Mouse (Mus musculus) kidney, adult 8-10 months (tissue): ENCODE measurements at regions not wholly inside any gene's neighbourhood (a gene's known extent, or its start where the extent isn't known, plus 50 kb on each side); places are given as distances from the start of the nearest gene placed in this dataset.

Source experiments
- DNase-seq, 2 experiments: peaks; one replicate each; pipeline ENCODE4 v3.0.0; 2022

DNA sequence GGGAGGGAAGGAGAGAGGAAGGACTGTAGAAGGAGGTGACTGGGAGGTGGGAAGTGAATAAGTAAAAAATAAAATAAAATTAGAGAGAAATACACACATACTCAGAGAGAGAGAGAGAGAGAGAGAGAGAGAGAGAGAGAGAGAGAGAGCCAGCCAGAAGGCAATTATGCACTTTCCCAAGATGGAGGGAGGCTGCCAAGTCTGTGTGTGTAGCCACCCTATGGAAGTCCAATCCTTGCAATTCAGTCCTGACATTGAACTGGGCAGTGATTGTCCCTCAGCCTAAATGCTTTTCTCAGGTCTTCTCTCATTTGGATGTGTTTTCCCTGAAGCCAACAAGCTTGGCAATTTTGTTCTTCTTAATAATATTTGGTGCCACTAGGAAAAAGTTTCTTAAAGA lies 197.3 kb upstream of the Mctp2 start:
- no peak for DNase-seq

DNA sequence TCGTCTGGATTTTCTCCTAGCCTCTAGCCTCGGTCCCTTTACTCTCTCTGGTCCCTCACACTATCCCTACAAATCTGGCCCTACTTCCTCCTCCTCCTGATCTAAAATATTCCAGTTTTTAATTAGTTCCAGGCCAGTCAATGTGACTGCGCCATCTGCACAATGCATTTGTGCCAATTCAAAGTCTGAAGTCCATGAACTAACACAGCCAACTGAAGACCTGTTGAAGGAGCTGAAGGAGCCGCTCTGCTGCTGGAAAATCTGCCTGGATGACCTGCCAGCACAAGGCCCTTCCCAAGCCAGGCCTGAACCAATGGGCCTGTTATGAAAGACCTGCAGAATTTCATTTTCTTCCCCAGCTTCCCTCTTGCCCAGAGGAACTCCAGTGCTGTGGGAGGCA lies 197.9 kb upstream of the Mctp2 start:
- peak; percentile 66 to 79 for DNase-seq

DNA sequence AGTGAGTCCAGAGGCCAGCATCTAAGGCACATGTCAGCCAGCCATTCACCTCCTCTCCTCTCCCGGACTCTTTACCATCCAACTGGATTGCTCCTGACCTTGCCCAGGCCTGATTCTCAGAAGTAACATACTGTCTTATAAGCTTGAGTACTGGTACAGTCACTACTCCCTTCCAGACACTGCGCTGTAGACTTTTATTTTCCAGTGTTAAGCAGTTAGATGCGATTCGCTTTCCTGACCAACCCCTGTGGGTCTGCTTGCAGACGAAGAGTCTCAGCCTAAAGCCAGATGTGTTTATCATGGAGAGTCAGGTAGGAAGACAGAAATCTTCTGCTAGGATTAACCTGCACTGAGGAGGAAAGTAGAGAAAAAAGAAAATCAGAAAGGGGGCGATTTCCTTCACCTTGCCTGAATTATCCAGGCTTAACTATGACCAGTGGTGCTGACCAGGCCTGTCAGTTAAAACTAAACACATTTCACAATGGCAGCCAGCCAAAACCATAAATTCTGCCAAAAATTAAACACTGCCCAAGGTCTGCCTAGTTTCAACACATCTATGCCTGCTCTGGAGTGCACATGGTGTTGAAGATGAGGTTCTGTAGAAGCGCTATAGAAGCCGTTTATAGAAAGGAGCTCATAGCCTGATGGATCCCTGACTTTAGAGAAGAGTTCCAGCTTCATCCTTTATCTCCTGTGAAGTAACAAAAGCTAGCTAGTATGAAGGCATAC lies 199.5 kb upstream of the Mctp2 start:
- DNase-seq = peak; percentile 64 to 66

GRCm38 (mm10) chr7:72507946-72508345 lies 201.5 kb upstream of the Mctp2 start:
- DNase-seq = no peak

DNA sequence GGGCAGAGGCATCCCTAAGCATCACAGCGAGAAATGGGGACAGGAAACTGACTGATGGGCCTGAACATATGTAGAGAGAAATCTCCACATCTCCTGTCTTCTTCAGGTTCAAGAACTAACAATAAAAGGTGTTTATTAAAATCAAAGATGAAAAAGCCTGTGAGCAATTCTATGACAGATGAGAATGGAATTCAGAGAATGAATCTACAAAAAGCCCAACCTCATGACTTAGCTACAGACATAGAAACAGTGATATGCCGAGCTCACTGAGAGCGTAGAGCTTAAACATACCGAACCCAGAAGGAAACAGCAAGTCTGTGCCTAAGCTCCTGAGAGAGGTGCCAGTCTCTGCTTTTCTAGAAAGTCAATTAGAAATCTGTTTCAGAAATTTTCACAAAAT lies 203.7 kb upstream of the Mctp2 start:
- DNase-seq = no peak

DNA sequence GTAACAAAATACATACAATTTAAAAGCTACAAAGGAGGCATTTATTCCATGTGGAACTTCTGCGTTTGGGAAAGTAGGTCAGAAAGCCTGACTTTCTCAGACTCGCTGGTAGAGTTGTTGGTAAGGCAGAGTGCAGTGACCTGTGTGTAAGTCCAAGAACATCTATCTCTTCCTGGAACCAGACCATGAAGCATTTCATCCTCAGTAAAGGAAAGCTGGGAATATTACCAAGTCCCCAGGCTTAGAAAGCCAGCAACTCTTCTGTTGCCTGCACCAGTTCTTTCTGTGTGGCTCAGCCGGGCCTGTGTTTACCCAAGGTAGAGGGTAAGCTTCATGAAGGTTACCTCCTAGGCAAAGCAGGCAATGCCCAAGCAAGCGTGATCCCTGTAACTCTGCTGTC lies 207.0 kb upstream of the Mctp2 start:
- DNase-seq = no peak

- no peak for DNase-seq
These were observed 208.4 kb upstream of the Mctp2 start for GRCm38 (mm10) chr7:72514851-72515250.

DNA sequence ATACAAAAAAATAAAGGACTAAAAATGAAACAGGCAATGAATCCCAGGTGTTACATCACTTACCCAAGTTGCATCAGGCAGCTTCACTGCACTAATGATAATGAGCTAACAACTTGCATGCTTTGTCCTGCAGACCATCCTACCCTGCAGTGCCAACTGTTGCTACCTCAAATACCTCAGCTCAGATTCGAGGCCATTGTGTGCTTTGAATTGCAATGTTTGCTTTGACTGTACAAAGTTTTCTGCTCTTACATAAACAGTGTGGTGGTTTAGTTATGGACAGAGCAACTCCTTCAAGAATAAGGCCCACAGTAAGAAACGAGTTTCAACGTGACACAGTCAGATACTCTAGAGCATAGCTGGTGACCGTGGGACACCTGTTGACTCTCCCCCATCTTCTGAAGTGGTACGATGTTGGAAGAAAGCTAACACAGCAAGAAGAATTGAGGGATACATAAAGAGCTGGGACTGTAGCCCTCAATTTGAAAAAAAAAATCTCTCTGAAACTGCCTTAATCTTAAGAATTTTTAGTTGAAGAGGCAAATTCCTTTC lies 212.1 kb upstream of the Mctp2 start:
- DNase-seq = no peak

GRCm38 (mm10) chr7:72519359-72520115 lies 213.1 kb upstream of the Mctp2 start:
- DNase-seq = no peak

DNA sequence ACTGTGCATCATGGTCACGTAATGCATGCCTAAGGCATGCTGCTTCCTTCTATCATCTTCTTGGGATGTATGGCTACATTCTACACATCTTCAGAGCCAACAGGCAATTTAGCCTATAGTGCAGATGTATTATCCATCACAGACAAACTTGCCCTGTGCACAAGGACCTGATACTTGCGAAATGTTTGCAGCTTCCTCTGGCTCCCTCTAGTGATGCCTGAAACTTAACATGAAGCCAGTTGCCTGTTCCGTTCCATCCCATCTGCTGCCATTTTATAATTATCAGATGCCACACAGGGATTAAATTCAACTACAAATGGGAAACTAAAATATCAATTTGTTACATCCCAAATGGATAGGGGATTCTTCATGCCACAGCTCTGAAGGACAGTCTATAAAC lies 222.5 kb upstream of the Mctp2 start:
- peak in 1 of 2 experiments; percentile 17 for DNase-seq

GRCm38 (mm10) chr7:72538288-72538687 lies 231.9 kb upstream of the Mctp2 start:
- no peak for DNase-seq

DNA sequence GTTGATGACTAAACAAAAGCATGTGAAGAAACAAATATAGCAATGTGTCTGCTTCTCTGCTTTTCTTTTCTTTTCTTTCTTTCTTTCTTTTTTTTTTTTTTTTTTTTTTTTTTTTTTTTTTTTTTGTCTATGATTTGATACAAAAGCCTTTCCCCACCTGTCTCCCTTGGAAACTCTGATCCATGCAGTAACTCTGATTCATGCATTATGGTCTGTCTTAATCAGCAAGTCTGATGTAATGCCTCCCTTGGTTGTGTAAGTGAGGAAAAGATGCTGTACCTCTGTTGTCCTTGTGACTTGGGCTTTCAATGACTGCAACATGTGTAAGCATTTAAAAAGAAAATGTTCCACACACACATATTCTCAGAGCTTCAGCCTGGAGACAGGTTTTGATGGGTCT lies 233.5 kb upstream of the Mctp2 start:
- DNase-seq = no peak

- DNase-seq = no peak
These were observed 235.4 kb upstream of the Mctp2 start for GRCm38 (mm10) chr7:72541521-72542478.

- DNase-seq = no peak
These were observed 237.1 kb upstream of the Mctp2 start for GRCm38 (mm10) chr7:72543501-72543900.

- peak; percentile 48 to 55 for DNase-seq
These were observed 237.5 kb upstream of the Mctp2 start for GRCm38 (mm10) chr7:72543946-72544345.

- no peak for DNase-seq
These were observed 261.0 kb upstream of the Mctp2 start for GRCm38 (mm10) chr7:72567378-72567777.

GRCm38 (mm10) chr7:72569177-72569576 lies 262.8 kb upstream of the Mctp2 start:
- DNase-seq = no peak

GRCm38 (mm10) chr7:72574316-72574715 lies 267.9 kb upstream of the Mctp2 start:
- DNase-seq = no peak

- no peak for DNase-seq
These were observed 278.0 kb upstream of the Mctp2 start for GRCm38 (mm10) chr7:72584427-72584826.

DNA sequence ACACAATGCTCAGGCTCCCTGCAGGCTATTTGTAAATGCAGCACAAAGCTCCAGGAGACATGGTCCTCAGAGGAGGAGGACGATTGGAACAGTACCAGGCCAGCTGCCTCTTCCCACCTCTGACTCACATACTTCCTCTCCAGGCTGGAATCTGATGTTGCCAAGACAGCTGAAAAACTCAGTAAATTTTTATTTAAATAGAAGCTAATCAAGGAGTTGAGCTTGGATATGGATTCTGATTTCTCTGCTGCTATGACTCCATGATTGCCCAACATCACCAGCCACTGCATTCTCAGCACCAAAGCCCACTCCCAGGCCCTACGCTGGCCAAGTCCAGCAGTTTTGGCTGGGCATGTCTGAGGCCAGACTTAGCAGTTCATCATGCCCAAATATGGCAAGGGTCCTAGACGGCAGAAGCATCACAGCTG lies 282.8 kb upstream of the Mctp2 start:
- DNase-seq = no peak

DNA sequence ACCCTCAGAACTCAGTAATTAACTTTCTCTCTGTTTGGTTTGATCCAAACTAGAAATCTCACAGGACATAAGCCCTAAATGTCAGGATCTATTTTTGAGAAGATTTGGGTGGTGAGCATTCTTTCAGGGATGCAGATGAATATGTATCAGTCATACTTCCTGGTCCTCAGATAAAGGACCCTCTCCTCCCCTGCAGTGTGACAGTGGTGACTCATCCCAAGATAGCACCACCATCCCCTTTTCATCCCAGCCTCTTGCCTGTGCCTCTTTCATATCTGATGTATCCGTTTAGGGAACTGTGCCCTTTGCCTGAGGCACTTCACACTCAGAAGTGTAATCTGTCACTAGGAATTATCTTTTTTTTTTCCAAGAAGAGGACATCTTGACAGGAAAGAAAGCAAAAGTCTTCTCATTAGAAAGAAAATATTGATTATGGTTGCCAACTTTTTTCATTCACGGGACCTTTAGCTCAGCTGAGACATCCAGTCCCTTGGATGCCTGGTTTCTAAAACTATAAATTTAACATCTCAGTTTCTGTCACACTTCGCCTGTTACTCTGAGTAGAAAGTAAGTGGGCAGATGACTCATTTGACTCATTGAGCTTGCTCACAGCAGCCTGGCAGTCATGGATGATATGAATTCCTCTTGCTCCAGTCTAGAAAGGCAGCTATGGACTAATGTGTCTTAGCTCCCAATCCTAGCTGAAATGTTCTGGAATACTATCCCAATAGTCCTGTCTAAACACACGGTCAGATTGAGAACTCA lies 284.1 kb upstream of the Mctp2 start:
- no peak for DNase-seq

GRCm38 (mm10) chr7:72592110-72592509 lies 285.7 kb upstream of the Mctp2 start:
- no peak for DNase-seq
